Mouse (Mus musculus): ENCODE measurements around the gene Erc1. TPM values are rescaled to one million over a fixed set of nuclear protein-coding genes. Genes with fewer than 3 reads are reported as not detected.

Gene Erc1
- polyA plus RNA-seq, 1 experiment: 5.1 TPM

DNA sequence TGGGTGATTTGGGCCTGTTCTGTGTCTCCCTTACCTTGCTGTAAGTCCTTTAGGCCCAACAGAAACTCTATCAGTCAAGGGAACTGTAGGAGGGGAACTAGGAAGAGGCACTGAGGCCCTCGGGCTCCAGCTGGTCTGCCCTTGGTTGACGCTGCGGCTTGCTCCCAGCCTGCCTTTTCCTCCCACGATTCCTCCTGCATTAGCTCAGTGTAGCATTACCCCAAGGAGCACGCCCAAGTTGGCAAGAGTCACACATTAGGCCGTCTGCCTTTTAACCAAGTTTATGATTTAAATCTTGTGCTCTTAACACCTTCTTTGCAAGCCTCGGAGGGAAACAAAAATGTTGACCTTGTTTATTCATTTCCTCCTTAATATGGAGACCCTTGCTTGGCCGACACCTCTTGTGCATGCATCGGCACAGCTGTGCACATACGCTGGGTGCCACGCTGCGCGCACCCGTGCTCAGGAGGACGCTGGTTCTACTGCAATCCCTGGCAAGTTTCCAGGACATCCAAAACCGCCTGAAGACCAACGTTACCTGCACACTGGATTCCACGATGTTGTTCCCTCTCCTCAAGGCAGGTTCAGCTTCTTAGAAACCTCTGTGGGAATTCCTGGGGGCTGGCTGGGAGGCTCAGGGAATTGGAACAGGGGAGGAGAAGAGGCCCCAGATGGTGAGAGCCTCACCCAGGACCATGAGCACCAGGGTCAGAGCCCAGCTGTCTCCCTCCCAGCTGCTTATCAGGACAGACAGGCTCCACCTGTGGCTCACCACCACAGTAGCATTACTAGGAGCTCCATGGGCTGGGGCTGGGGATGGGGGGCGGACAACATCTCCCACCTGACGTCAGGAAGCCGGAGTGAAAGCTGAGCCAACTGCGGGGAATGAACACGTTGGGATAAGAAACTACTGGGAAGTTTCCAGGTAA, 282.3 kb downstream of the Erc1 start:
- H3K4me1 ChIP-seq (ENCODE audit: control insufficient read depth, insufficient read depth, insufficient read length, low read length): no peaks in the 10 kb centered on the region
- TF ChIP-seq CTCF (IDR thresholded peaks at IDR 0.05; ENCODE audit: extremely low read depth, insufficient read length, insufficient replicate concordance, low read depth, low read length): no peak
- no peak for TF ChIP-seq POLR2A (IDR thresholded peaks at IDR 0.05; ENCODE audit: low read depth, low read length)
- H3K27ac ChIP-seq (ENCODE audit: insufficient read depth, low read depth, low read length): no peak overlapping the region

DNA sequence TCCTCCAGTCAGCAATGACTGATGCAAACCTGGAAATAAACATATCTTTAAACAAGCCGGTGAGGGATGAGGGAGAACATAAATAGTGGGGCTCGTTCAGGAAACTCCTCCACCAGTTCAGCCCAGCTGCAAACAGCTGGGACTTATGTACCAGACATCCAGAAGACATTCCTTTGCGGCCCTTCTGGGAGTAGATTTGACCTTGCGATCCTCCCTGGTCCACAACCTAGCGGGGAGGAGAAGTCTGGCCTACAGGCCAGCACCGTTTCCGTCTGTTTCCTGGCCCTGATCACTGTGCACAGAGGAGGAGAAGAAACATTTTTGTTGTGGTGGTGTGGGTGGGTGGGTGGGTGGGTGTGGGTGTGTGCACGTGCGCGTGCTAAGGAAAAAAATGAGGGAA, 285.4 kb downstream of the Erc1 start:
- no peaks in the 10 kb centered on the region for H3K27me3 ChIP-seq (ENCODE audit: control insufficient read depth, insufficient read depth, low read length)
- H3K27ac ChIP-seq (ENCODE audit: insufficient read depth, low read depth, low read length): no peak overlapping the region
- H3K4me3 ChIP-seq (ENCODE audit: low read depth, low read length): no peak overlapping the region
- H3K4me1 ChIP-seq (ENCODE audit: control insufficient read depth, insufficient read depth, insufficient read length, low read length): no peaks in the 10 kb centered on the region
- TF ChIP-seq POLR2A (IDR thresholded peaks at IDR 0.05; ENCODE audit: low read depth, low read length): no peak
- TF ChIP-seq CTCF (IDR thresholded peaks at IDR 0.05; ENCODE audit: extremely low read depth, insufficient read length, insufficient replicate concordance, low read depth, low read length): no peak
- WGBS: 72% methylated on average over 10 of the region's 10 CpGs
- no peaks in the 10 kb centered on the region for H3K36me3 ChIP-seq (ENCODE audit: control insufficient read depth, insufficient read depth, low read length)

More for the DNA sequence above, 282.3 kb downstream of the Erc1 start:
- Histone ChIP-seq H3K36me3 (ENCODE audit: control insufficient read depth, insufficient read depth, low read length) (no peaks in the 10 kb centered on the region), H3K27me3 (ENCODE audit: control insufficient read depth, insufficient read depth, low read length) (no peaks in the 10 kb centered on the region), H3K4me3 (ENCODE audit: low read depth, low read length) (no peak overlapping the region)
- 62% methylated on average over 23 of the region's 23 CpGs for WGBS

DNA sequence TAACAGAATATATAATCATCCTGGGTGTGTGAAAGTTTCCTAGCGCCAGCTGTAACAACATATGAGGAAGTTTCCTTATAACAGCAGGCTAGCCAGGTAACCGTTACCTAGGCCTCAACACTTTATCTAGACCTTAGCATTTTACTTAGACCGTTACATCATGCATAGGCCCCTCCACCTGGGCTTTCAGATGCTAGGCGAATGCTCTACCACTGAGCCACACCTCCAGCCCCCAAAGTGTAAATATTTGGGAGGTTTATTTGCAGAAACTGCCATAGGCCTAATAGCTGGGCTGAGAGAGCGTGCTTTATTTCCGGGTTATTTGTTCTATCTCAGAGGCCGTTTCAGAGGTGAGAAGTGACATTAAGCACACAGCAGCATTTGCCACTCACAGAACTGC, 289.1 kb downstream of the Erc1 start:
- H3K36me3 ChIP-seq (ENCODE audit: control insufficient read depth, insufficient read depth, low read length): no peaks in the 10 kb centered on the region
- no peaks in the 10 kb centered on the region for H3K4me1 ChIP-seq (ENCODE audit: control insufficient read depth, insufficient read depth, insufficient read length, low read length)
- 57% methylated on average over 7 of the region's 7 CpGs for WGBS
- H3K27ac ChIP-seq (ENCODE audit: insufficient read depth, low read depth, low read length): no peak overlapping the region
- H3K4me3 ChIP-seq (ENCODE audit: low read depth, low read length): no peak overlapping the region
- TF ChIP-seq CTCF (IDR thresholded peaks at IDR 0.05; ENCODE audit: extremely low read depth, insufficient read length, insufficient replicate concordance, low read depth, low read length) (no peak), POLR2A (IDR thresholded peaks at IDR 0.05; ENCODE audit: low read depth, low read length) (no peak)
- H3K27me3 ChIP-seq (ENCODE audit: control insufficient read depth, insufficient read depth, low read length): no peaks in the 10 kb centered on the region

GRCm38 (mm10) chr6:119554439-119554838, 293.5 kb downstream of the Erc1 start:
- no peak overlapping the region for H3K4me3 ChIP-seq (ENCODE audit: low read depth, low read length)
- H3K27me3 ChIP-seq (ENCODE audit: control insufficient read depth, insufficient read depth, low read length): no peaks in the 10 kb centered on the region
- WGBS: 74% methylated on average over 8 of the region's 8 CpGs
- H3K27ac ChIP-seq (ENCODE audit: insufficient read depth, low read depth, low read length): no peak overlapping the region
- TF ChIP-seq CTCF (IDR thresholded peaks at IDR 0.05; ENCODE audit: extremely low read depth, insufficient read length, insufficient replicate concordance, low read depth, low read length) (peak; percentile 37; the same call in 1 of the 2 replicates), POLR2A (IDR thresholded peaks at IDR 0.05; ENCODE audit: low read depth, low read length) (no peak)
- H3K4me1 ChIP-seq (ENCODE audit: control insufficient read depth, insufficient read depth, insufficient read length, low read length): no peaks in the 10 kb centered on the region
- no peaks in the 10 kb centered on the region for H3K36me3 ChIP-seq (ENCODE audit: control insufficient read depth, insufficient read depth, low read length)

- Histone ChIP-seq H3K27me3 (ENCODE audit: control insufficient read depth, insufficient read depth, low read length) (peaks cover 18% of the 10 kb centered on the region), H3K4me1 (ENCODE audit: control insufficient read depth, insufficient read depth, insufficient read length, low read length) (peaks cover 4% of the 10 kb centered on the region; the same call in 1 of the 2 replicates), H3K27ac (ENCODE audit: insufficient read depth, low read depth, low read length) (no peak overlapping the region), H3K36me3 (ENCODE audit: control insufficient read depth, insufficient read depth, low read length) (no peaks in the 10 kb centered on the region), H3K4me3 (ENCODE audit: low read depth, low read length) (peak overlapping the region; percentile 70)
- 2% methylated on average over 14 of the region's 14 CpGs for WGBS
- no peak for TF ChIP-seq POLR2A (IDR thresholded peaks at IDR 0.05; ENCODE audit: low read depth, low read length)
- TF ChIP-seq CTCF (IDR thresholded peaks at IDR 0.05; ENCODE audit: extremely low read depth, insufficient read length, insufficient replicate concordance, low read depth, low read length): no peak
Measured at GRCm38 (mm10) chr6:119544518-119544864, 303.5 kb downstream of the Erc1 start.

DNA sequence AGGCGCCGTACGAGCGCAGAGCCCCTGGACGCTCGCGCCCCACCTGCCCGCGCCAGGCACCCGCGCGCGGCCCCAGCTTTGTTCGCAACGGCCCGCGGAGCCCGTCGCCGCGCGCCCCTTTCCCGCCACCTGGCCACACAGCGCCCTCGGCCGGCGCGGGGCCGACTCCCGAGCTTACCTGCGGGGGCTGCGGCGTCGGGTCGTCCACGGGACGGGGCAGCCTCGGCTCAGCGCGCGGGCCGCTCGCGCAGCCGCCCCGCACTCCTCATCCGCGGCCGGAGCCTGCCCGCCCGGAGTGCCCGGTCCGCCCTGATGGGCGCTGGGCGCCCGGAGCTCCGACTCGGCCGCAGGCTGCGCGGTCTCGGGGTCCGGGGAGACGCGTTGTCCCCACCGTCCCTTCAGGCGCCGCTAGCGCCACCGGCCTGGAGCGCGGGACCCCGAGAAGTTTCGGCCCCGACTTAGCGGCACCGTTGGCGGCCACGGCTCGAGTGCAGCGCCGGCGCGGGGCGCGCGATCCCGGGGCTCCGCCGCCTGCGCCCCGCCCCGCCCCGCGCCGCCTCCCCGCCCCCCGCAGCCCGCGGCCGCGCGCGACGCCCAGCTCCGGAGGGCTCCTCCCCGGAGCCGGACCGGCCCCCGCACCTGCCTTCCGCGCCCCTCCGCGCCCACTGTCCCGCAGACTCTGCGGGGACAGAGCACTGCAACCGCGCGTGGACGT, 304.0 kb downstream of the Erc1 start, which contains the start of gene Wnt5b:
Wnt5b (minus strand) TSS at position 545 of the 715 bp plus-strand sequence.
- H3K4me1 ChIP-seq (ENCODE audit: control insufficient read depth, insufficient read depth, insufficient read length, low read length): peaks cover 4% of the 10 kb centered on the region; the same call in 1 of the 2 replicates
- no peak within 1 kb of the TSS for H3K27ac ChIP-seq (ENCODE audit: insufficient read depth, low read depth, low read length)
- no peak for TF ChIP-seq POLR2A (IDR thresholded peaks at IDR 0.05; ENCODE audit: low read depth, low read length)
- no peak for TF ChIP-seq CTCF (IDR thresholded peaks at IDR 0.05; ENCODE audit: extremely low read depth, insufficient read length, insufficient replicate concordance, low read depth, low read length)
- peaks cover 18% of the 10 kb centered on the region for H3K27me3 ChIP-seq (ENCODE audit: control insufficient read depth, insufficient read depth, low read length)
- peak within 1 kb of the TSS; percentile 70 for H3K4me3 ChIP-seq (ENCODE audit: low read depth, low read length)
- WGBS: under 1% methylated on average over 108 of the region's 120 CpGs
- no peaks in the 10 kb centered on the region for H3K36me3 ChIP-seq (ENCODE audit: control insufficient read depth, insufficient read depth, low read length)

GRCm38 (mm10) chr6:119543456-119543802, 304.5 kb downstream of the Erc1 start:
- WGBS: 2% methylated on average over 30 of the region's 30 CpGs

More at GRCm38 (mm10) chr6:119543456-119543802, 304.5 kb downstream of the Erc1 start:
- peaks cover 4% of the 10 kb centered on the region; the same call in 1 of the 2 replicates for H3K4me1 ChIP-seq (ENCODE audit: control insufficient read depth, insufficient read depth, insufficient read length, low read length)
- H3K4me3 ChIP-seq (ENCODE audit: low read depth, low read length): peak overlapping the region; percentile 70
- H3K27ac ChIP-seq (ENCODE audit: insufficient read depth, low read depth, low read length): no peak overlapping the region
- H3K27me3 ChIP-seq (ENCODE audit: control insufficient read depth, insufficient read depth, low read length): peaks cover 18% of the 10 kb centered on the region
- no peaks in the 10 kb centered on the region for H3K36me3 ChIP-seq (ENCODE audit: control insufficient read depth, insufficient read depth, low read length)
- TF ChIP-seq POLR2A (IDR thresholded peaks at IDR 0.05; ENCODE audit: low read depth, low read length) (no peak), CTCF (IDR thresholded peaks at IDR 0.05; ENCODE audit: extremely low read depth, insufficient read length, insufficient replicate concordance, low read depth, low read length) (no peak)

All from small intestine, adult 2 months (tissue).